Mouse (Mus musculus) C3H10T1/2 (cell line): ENCODE data around the gene Mid1ip1. TPM values are rescaled to one million over a fixed set of nuclear protein-coding genes. Genes with fewer than 3 reads are reported as not detected.

Experiments used
- polyA plus RNA-seq, 2 experiments: library from polyadenylated mRNA; unstranded; fragments of >200 nt; fragmentation: generic; extraction: Trizol; gene quantifications; one replicate each; pipeline ENCODE4 v1.2.1; 2012; ENCODE audit warnings: missing spikeins in 2 of 2

Mid1ip1 gene
- polyA plus RNA-seq: 10 to 100 TPM; 19.0 to 21.8 TPM

GRCm38 (mm10) chrX:10714696-10715140, at the start of gene Mid1ip1:
Mid1ip1 (plus strand) TSS chrX:10715013.

Other genes starting within 250 kb of the Mid1ip1 start
- 1 to 10 TPM in 1 of 2 experiments, under 1 TPM in 1; 0.64 to 2.5 TPM for gene Tspan7, start 229.9 kb upstream of the Mid1ip1 start, polyA plus RNA-seq